Mouse (Mus musculus) liver, adult 2 months (tissue): ENCODE measurements around the gene Spout1. TPM values are rescaled to one million over a fixed set of nuclear protein-coding genes. Genes with fewer than 3 reads are reported as not detected.
"Not testable (repeated sequence)": the region's sequence is repeated elsewhere in the genome, so short reads cannot be mapped to it uniquely, and the experiment has no call there.

Source experiments
- DNase-seq: peaks from one replicate; pipeline ENCODE4 v3.0.0-alpha.2; 2011; ENCODE audit warnings: low read depth, low spot score; ENCODE audit errors: extremely low read depth
- H3K27ac ChIP-seq: fragments of 200-500 bp; replicated peaks from 2 replicates; pipeline ENCODE4 v1.5.1; 2012; ENCODE audit warnings: low read depth, mild to moderate bottlenecking, control low read depth, inconsistent platforms, low read length; ENCODE audit not compliant: insufficient read depth
- H3K27me3 ChIP-seq: fragments of 200-500 bp; 2 replicates; pipeline ENCODE4 v1.6.1; 2012; ENCODE audit warnings: mild to moderate bottlenecking, moderate library complexity, low read length, inconsistent platforms; ENCODE audit not compliant: control insufficient read depth, insufficient read depth
- H3K36me3 ChIP-seq: fragments of 200-500 bp; 2 replicates; pipeline ENCODE4 v1.6.1; 2012; ENCODE audit warnings: low read length, inconsistent platforms; ENCODE audit not compliant: control insufficient read depth, insufficient read depth
- H3K4me1 ChIP-seq: fragments of 200-500 bp; 2 replicates; pipeline ENCODE4 v1.6.1; 2011; ENCODE audit warnings: low read length; ENCODE audit not compliant: control insufficient read depth, insufficient read depth
- H3K4me3 ChIP-seq: fragments of 200-500 bp; 2 replicates; pipeline ENCODE4 v1.5.1; 2011; ENCODE audit warnings: low read depth, mild to moderate bottlenecking, control low read depth, low read length, moderate library complexity; ENCODE audit not compliant: insufficient read depth
- H3K79me2 ChIP-seq: fragments of 200-500 bp; 2 replicates; pipeline ENCODE4 v1.6.1; 2012; ENCODE audit warnings: inconsistent platforms, mild to moderate bottlenecking, low read length, moderate library complexity; ENCODE audit not compliant: control insufficient read depth, insufficient read depth
- H3K9ac ChIP-seq: fragments of 200-500 bp; 2 replicates; pipeline ENCODE4 v1.6.1; 2012; ENCODE audit warnings: low read depth, mild to moderate bottlenecking, control low read depth, inconsistent platforms, low read length
- CTCF ChIP-seq: fragments of 200-500 bp; IDR thresholded peaks from 2 replicates; pipeline ENCODE4 v1.5.1; 2011; ENCODE audit warnings: low read depth, low read length, control low read depth
- POLR2A ChIP-seq: fragments of 200-500 bp; IDR thresholded peaks from 2 replicates; pipeline ENCODE4 v1.6.1; 2011; ENCODE audit warnings: low read length, control low read depth; ENCODE audit not compliant: insufficient read depth; ENCODE audit errors: extremely low read depth
- WGBS: fragments of 180-500 bp; shearing (Covaris S2); methylation state at CpG from one replicate; pipeline ENCODE4 v1.1.7; 2018; 5-methylcytosine and 5-hydroxymethylcytosine counted together
- polyA plus RNA-seq: library from polyadenylated mRNA; depleted of rRNA; stranded (reverse); fragments of >200 nt; gene quantifications from 2 replicates; pipeline ENCODE4 v1.2.3, GENCODE M21; 2012
- total RNA-seq: library from RNA; depleted of rRNA; stranded (reverse); fragments of >200 nt; gene quantifications from 2 replicates; pipeline ENCODE4 v1.2.3, GENCODE M21; 2014

Spout1 gene
- total and polyA plus RNA-seq, 2 experiments = 13.1 to 14.0 TPM

- Histone ChIP-seq H3K4me3 (no peak overlapping the region), H3K27ac (no peak overlapping the region), H3K4me1 (peaks cover 5% of the 10 kb centered on the region; the same call in 1 of the 2 replicates), H3K36me3 (peaks cover 27% of the 10 kb centered on the region), H3K79me2 (peaks cover 8% of the 10 kb centered on the region; the same call in 1 of the 2 replicates), H3K9ac (no peak overlapping the region), H3K27me3 (no peaks in the 10 kb centered on the region)
- no peak for DNase-seq
- 54% methylated on average over 12 of the region's 12 CpGs for WGBS
- TF ChIP-seq POLR2A (no peak), CTCF (no peak)
Measured at GRCm38 (mm10) chr2:30191790-30192580, 13.7 kb upstream of the Spout1 start.

GRCm38 (mm10) chr2:30185681-30186080 is 7.4 kb upstream of the Spout1 start:
- 51% methylated on average over 3 of the region's 3 CpGs for WGBS
- peaks cover 4% of the 10 kb centered on the region; the same call in 1 of the 2 replicates for H3K4me1 ChIP-seq
- H3K79me2 ChIP-seq = no peaks in the 10 kb centered on the region
- H3K27ac ChIP-seq = peak overlapping the region; percentile 48
- TF ChIP-seq CTCF = no peak
- no peak for TF ChIP-seq POLR2A
- peaks cover 31% of the 10 kb centered on the region for H3K36me3 ChIP-seq
- no peak overlapping the region for H3K4me3 ChIP-seq
- H3K27me3 ChIP-seq = no peaks in the 10 kb centered on the region
- no peak for DNase-seq
- H3K9ac ChIP-seq = peak overlapping the region; percentile 29; the same call in 1 of the 2 replicates

- peaks cover 28% of the 10 kb centered on the region for H3K36me3 ChIP-seq
- H3K4me1 ChIP-seq = peaks cover 4% of the 10 kb centered on the region; the same call in 1 of the 2 replicates
- 90% methylated on average over 6 of the region's 6 CpGs for WGBS
- no peaks in the 10 kb centered on the region for H3K27me3 ChIP-seq
- peak overlapping the region; percentile 76 for H3K27ac ChIP-seq
- no peak overlapping the region for H3K4me3 ChIP-seq
- peak overlapping the region; percentile 34; the same call in 1 of the 2 replicates for H3K9ac ChIP-seq
- TF ChIP-seq CTCF (no peak), POLR2A (0 out of 2 replicates have a peak, but pooled peaks have one; percentile 9)
- no peaks in the 10 kb centered on the region for H3K79me2 ChIP-seq
- DNase-seq = no peak
Measured at GRCm38 (mm10) chr2:30185276-30185675, 7.0 kb upstream of the Spout1 start.

- DNase-seq = peak; percentile 79
- peaks cover 4% of the 10 kb centered on the region; the same call in 1 of the 2 replicates for H3K4me1 ChIP-seq
- no peaks in the 10 kb centered on the region for H3K27me3 ChIP-seq
- no peaks in the 10 kb centered on the region for H3K79me2 ChIP-seq
- peaks cover 24% of the 10 kb centered on the region for H3K36me3 ChIP-seq
- H3K9ac ChIP-seq = no peak overlapping the region
- H3K27ac ChIP-seq = peak overlapping the region; percentile 62
- TF ChIP-seq CTCF = no peak
- TF ChIP-seq POLR2A = no peak
- 16% methylated on average over 3 of the region's 3 CpGs for WGBS
- no peak overlapping the region for H3K4me3 ChIP-seq
Measured at GRCm38 (mm10) chr2:30183721-30184120, 5.5 kb upstream of the Spout1 start.

GRCm38 (mm10) chr2:30182424-30182823 is 4.2 kb upstream of the Spout1 start:
- Histone ChIP-seq H3K9ac (no peak overlapping the region), H3K27ac (no peak overlapping the region), H3K4me3 (no peak overlapping the region), H3K36me3 (peaks cover 16% of the 10 kb centered on the region), H3K79me2 (no peaks in the 10 kb centered on the region), H3K27me3 (no peaks in the 10 kb centered on the region), H3K4me1 (peaks cover 5% of the 10 kb centered on the region)
- no peak for DNase-seq
- TF ChIP-seq CTCF (no peak), POLR2A (no peak)
- 81% methylated on average over 2 of the region's 2 CpGs for WGBS

- H3K4me1 ChIP-seq = peaks cover 17% of the 10 kb centered on the region
- not testable (repeated sequence) for H3K4me3 ChIP-seq, H3K9ac ChIP-seq, H3K27me3 ChIP-seq, H3K27ac ChIP-seq, DNase-seq, H3K36me3 ChIP-seq, H3K79me2 ChIP-seq
- WGBS = 56% methylated on average over 7 of the region's 7 CpGs
Measured at GRCm38 (mm10) chr2:30178711-30179110, 452 bp upstream of the Spout1 start.
